Mouse (Mus musculus) mesoderm, embryonic 11.5 days (tissue): ENCODE data around the gene Tgfbr1.
"Not testable (repeated sequence)": the region's sequence is repeated elsewhere in the genome, so short reads cannot be mapped to it uniquely, and the experiment has no call there.

Experiments used
- DNase-seq: peaks from one replicate; pipeline ENCODE4 v3.0.0-alpha.2; 2012; ENCODE audit warnings: low read depth, low spot score

The Tgfbr1 gene

DNA sequence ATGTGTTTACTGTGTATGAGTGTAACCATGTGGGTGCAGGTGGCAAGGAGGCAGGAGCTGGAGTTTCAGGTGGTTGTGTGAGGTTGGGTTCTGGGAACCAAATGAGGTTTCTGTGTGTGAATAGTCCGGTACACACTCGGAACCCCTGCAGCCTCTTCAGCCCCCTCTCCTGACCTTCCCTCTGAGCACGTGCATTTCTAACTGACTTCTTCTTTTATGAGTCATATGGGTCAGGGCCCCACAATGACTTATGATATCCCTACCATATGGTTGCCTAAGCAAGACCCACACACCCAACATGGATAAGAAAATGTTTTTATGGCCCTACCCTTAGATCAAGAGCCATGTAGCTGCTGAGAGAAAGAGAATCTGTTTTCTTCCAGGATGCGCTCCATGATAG lies 6.0 kb upstream of the Tgfbr1 start:
- no peak for DNase-seq

DNA sequence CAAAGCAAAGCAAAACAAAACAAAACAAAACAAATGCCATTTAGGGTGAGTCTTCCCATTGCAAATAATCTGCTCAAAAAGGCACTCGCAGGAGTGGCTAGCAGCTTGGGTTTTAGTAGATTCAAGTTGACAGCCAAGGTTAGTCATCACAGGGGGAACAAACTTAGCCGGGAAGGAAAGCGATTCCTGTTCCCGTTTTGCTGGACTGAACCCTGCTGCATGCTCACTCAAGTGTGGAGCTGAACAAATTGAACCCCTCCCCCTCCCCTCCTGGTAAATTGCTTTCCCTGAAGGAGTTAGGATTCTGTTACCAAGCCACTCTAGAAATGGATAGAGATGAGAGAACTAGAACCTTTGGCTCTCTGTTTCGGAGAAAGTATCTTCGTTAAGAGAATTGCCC lies 3.3 kb upstream of the Tgfbr1 start:
- peak; percentile 24 for DNase-seq

DNA sequence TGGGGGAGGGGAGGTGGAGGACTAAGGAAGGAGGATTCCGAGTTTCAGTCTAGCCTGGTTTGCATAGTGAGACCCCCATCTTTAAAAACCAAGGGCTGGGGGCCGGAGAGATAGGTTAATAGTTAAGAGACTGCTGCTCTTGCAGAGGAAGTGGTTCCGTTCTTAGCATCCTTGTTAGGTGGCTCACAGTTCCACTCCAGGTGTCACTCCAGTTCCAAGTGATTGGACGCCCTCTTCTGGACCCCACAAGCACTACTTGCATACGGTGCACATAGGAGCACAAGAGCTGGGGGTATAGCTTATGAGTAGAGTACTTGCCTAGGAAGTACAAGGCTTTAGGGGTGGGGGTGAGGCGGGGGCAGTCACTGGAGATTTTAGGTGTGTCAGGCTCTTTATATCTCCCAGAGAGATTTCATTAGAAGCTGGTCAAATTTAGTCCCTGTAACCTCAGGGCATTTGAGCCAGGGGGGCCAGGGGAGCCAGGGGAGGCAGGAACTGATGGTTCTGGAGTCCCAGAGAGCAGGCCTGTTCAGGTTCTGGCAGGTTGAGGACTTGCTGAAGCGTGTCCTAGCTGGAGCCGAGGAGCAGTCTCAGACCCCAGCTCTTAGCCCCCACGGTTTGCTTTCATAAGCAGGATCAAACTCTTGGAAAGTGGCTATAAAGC lies 1.5 kb upstream of the Tgfbr1 start:
- DNase-seq: peak; percentile 69

DNA sequence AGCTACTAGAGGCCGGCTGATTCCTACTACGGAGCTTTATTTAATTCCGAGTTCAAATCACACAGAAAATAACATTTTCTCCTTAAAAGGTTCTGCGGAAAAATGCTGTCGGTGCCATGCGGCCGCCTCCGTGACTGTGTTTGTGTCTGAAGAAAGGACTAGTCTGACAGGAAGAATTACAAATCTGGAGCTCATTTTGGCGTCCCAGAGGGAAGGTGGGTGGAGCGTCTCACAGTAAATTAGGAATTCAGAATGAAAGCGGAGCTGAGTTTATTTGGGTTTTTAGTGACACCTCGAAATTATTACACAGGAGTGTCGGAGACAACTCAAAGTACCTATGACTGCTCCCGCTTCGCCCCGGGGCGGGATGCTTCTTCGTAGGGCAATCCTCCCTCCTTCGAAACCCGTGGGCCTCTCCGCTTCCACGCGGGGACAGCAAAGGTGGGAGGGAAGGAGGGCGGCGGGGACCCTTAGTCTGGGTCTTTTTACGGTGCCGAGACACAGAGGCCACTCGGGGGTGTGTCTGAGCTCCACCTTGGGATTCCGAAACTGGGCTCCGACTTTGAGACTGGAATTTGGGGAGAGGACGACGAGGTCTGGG lies 861 bp upstream of the Tgfbr1 start:
- peak; percentile 65 for DNase-seq

DNA sequence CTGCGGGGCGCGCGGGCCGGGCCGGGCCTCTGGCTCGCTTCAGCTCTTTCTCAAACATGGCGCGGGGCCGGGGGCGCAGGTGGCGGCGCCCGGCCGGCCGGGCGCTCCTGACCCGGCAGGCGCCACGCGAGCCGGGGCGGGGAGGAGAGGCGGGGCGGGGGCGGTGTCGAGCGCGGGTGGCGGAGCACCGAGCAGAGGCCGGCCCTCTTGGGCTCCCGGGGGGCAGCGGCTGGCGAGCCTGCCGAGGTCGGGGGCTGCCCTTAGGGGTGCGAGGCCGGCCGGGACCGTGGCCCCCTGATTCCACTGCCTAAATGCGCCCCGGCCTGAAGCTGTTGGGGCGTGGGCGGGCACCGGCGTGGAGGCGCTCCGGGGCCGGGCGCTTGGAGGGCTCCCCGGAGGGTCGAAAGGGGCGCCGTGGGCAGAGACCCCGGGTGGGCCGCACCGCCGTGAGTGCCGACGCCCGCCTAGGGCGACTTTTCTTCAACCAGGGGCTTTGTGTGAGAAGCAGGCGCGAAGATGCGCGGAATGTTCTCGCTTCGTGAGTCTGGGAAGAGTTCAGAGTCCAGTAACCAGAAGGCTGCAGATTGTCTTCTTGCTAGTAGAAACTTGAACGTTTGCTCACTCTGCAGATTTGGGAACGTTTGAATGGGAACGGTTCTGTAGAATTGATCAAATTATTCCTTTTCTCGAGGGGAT lies 542 bp downstream of the Tgfbr1 start:
- DNase-seq: peak; percentile 66

DNA sequence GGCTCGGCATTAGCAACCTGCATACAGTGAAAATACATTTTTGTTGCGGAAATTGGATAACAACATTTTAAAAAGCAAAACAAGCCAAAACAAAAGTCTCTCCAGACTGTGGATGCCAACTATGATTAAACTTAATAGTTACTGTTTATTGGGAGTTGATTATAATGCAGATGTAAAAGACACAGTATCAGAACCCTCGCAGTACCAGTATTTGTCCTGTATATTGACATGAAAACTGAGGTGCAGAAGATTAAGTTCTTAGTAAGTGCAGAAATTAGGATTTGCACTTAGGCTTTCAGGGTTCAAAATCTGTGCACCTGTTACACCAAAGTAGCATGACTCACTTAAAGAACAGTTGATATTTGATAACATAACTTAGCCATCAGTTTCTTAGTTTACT lies 1.3 kb downstream of the Tgfbr1 start:
- DNase-seq: no peak

DNA sequence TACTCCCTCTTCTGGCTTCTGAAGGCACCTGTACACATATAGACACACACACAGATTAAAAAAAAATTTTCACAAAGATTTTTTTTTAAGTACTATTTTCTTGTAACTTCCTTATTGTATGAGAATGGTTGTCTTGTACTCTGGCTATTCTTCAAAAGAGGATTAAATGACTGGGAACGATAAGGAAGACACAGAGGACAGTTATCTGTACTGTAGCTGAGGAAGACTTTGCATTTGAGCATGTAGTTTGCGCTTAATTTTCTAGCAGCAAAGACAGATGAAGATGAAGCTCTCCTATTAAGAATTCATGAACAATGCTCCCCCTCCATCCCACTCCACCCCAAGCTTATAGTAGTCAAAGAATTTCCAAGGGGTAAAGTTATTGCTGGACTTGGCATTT lies 9.6 kb downstream of the Tgfbr1 start:
- no peak for DNase-seq

DNA sequence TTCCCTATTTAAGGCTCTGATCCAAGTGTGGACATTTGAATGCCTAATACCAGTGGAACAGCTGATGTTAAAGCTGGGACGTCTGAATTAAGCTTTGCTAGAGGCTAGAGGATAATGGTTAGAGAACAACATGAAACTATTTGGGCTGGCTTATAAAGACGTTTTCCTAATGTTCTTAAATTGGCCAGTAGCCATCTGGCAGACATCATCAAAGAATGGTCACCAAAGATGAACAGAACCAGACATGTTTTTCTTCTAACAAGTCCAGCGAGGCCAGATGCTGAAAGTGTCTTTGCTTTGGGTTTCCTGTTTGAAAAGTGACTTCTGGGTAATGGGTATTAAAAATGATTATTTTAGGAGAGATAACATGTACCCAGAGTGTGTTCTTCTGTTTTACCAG lies 10.1 kb downstream of the Tgfbr1 start:
- DNase-seq: no peak

DNA sequence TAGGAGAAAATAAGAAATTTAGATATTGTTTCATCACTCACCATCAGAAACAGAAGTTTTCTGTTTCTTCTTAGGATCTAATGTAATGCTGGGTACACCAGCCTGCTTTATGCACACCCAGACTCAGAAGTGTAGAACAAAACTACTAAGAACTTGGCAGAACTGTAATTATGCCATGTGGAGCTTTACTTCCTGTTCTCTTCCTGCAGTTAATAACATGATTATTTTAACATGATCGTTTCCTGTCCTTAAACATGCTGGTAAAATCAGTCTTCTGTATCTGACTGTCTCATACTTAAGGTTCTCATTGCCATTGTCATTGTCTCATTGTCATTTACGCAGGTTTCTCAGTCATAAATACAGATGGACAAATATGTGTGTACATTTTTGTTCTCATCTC lies 15.7 kb downstream of the Tgfbr1 start:
- no peak for DNase-seq

DNA sequence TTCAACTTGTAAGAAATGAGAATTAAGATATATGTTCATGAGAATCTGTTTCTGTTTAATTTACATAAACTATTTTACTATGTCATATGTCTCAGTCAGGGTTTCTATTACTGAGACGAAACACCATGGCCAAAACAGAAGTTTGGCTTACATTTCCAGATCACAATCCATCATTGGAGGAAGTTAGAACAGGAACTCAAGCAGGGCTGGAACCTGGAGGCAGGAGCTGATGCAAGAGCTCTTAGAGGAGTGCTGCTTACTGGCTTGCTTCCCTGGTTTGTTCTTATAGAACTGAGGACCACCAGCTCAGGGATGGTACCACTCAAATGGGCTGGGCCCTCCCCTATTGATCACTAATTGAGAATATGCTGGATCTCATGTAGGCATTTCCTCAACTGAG lies 25.7 kb downstream of the Tgfbr1 start:
- no peak for DNase-seq

DNA sequence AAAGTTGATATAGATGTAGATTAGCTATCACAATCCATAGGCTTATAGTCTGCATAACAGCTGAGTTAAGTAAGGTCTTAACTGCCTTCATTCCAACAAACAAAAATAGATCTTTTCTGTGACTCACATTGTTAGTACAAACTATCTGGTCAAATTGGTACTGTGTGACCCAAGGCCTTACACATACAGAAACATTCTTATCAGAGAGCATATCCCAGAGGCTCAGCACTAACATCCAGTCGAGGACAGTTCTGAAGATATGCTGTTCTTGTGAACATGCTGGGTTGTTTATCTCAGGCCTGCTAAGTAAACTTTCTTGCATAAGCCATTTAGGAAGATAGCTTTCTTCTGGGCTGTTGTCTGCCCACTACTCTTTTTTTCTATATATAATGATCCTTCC lies 29.4 kb downstream of the Tgfbr1 start:
- DNase-seq: no peak

DNA sequence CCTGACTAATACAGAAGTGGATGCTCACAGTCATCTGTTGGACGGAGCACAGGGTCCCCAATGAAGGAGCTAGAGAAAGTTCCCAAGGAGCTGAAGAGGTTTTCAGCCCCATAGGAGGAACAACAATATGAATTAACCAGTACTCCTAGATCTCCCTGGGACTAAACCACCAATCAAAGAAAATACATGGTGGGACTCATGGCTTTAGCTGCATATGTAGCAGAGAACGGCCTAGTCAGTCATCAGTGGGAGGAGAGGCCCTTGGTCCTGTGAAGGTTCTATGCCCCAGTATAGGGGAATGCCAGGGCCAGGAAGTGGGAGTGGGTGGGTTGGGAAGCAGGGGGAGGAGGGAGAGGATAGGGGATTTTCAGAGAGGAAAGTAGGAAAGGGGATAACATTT lies 38.9 kb downstream of the Tgfbr1 start:
- not testable (repeated sequence) for DNase-seq

DNA sequence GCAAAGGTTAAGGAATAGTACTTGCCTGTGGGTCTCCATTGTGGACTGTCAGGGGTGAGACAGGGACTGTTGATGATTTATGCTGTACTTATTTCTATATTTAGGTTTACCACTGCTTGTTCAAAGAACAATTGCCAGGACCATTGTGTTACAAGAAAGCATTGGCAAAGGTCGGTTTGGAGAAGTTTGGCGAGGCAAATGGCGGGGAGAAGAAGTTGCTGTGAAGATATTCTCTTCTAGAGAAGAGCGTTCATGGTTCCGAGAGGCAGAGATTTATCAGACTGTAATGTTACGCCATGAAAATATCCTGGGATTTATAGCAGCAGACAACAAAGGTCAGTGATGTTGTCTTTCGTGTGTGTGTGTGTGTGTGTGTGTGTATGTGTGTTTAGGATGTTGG lies 43.2 kb downstream of the Tgfbr1 start:
- DNase-seq: no peak

DNA sequence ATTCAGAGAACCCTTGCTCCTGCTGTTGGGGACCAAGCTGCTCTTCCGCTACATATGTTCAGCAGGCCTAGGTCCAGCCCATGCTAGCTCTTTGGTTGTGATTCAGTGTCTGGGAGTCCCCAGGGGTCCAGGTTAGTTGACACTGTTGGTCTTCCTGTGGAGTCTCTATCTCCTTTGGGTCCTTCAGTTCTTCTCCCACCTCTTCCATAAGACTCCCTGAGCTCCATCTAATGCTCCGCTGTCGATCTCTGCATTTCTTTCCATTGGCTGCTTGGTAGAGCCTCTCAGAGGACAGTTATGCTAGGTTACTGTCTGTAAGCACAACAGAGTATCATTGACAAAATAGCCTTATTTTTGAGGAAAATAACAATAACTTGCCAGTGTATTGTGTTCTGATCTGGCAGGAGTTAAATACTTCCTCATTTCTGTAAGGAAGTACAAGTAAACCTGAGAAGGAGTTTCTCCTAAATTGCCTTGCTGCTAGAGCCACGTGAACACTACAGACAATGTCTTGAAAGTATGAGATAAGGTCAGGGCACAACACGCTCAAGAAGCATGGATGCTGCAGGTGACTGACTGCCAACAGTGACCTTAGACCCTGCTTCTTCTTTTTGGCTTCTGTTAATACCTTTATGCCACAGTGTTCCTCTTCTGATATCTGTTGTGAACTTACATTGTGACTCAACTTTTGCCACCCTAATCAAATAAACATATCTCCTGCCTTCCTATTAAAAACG lies 45.1 kb downstream of the Tgfbr1 start:
- DNase-seq: no peak

DNA sequence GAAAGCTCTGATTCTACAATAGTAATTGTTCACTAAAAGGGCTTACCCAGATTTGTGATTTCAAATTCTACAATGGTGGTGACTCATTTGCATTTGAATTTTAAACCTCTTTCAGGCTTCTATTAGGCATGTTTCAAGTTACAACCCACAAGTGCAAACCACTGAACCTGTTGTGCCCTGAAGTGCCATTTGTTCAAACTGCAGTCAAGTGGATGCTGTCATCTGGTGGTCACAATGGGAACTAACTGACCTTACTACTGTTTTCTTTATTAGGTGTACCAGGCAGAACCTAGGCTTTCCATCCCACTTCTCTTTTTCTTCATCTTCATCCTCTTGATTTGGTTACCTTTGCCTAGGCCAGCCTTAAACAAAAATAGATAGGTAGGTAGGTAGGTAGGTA lies 46.8 kb downstream of the Tgfbr1 start:
- DNase-seq: no peak

DNA sequence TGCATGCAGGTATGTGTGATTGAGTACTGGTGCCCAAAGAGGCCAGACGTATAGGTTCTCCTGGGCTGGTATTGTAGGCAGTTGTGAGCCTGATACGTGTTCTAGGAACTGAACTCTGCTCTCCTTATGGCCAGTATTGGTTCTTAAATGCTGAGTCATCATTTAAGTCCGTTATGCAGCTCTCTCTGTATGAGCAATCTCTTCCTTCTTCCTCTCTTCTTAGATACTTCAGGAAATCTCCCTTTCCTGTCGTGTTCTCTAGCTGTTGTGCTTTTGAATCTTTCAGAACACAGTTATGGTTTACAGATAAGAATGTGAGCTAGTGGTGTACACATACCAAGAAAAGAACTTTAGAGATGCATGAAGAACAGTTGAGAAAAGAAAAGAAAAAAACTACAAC lies 47.3 kb downstream of the Tgfbr1 start:
- DNase-seq: no peak

DNA sequence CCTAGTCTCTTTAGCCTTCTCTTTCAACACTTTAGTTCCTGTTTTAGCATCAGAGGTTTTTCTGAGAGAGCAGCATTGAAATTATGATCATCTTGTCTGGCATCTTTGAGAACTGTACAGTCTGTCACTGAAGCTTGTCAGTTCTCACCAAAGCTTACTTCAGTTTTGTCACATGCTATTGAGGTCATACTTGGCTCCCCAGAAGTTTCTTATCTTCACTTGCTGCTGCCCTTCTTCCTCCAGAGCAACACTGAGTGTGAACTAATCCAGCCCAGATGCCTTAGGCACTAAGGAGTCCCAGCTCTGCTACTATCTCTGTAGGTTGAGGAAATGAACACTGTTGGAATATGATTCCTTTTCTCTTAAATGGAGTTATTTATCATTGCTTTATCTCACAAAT lies 49.2 kb downstream of the Tgfbr1 start:
- no peak for DNase-seq

DNA sequence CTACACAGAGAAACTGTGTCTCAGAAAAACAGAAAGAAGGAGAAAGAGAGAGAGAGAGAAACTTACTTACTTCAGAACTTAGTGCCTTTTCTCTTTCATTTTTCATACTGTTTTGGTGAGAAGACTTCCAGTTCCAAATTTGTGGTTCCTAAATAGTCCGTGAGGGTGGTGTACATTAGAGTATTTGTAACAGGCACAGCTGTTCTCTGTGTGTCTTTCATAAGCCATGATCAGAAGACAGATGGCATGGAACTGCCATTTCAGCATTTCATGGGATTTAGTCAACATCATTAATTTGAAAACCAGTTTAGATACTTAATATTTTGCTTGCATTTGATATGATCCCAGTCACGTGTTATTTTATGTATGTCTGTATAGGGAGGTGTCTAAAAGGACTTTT lies 51.5 kb downstream of the Tgfbr1 start:
- no peak for DNase-seq

DNA sequence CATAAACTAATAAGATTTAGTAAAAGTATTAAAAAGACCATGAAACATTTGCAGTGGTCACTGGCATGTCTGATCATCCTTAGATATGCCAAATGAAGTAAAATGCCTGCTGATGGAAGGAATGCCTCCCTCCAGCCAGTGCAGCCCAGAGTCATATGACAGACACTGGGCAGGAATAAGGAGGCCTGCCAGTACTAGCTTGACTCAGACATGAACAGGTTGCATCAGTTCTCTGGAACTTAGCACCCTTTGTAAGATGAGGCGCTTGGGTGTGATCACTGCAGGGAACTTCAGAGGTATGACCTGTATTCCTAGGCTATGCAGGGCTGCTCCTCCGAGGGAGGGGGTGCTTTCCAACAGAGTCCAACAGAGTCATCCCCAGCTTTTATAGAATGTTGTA lies 54.1 kb downstream of the Tgfbr1 start:
- DNase-seq: no peak

DNA sequence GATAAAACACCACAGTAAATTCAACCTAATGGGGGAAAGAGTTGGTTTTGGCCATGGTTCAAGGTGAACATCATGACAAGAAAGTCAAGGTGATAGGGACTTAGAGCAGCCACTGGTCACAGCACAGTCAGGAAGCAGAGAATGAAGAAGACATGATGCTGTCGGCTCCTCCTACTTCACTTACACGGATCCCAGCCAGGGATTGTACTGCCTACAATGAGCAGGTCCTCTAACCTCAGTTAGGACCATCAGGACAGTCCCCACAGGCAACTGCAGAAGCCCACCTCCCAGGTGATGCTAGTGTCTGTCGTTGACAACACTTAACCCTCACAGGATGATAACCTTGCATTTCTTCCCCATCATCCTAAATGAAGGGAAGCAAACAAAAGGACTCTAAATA lies 64.8 kb downstream of the Tgfbr1 start:
- DNase-seq: no peak

DNA sequence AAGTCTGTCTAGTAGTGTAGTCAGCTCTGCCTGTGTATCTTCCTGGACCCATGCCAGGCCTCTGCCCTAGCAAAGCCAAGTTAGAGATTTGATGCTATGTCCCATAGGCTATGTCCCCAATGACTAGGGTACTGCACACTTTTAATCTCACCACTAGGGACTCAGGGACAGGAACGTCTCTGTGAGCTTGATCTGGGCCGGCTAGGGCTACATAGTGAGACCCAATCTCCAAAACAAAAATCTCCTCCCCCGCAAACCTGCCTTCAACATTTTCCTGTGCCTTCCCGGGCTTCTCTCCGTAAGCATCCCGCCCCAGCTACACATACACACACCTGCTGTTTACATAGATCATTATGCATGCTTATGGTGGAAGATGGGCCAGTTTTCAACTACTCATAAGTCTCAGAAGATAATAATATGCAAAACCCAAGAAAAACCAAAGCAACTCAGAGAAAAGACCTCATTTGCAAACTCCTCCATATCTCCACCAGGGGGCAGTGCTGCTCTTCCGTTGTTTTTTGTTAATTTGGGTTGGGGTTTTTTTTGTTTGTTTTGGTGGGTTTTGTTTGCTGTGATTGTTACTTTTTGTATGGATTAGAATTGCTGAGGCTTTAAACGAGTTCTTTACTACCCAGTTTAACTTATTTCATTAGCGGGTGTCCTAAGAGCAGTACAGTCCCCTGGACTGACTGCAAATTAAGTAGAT lies 66.4 kb downstream of the Tgfbr1 start:
- DNase-seq: peak; percentile 53

DNA sequence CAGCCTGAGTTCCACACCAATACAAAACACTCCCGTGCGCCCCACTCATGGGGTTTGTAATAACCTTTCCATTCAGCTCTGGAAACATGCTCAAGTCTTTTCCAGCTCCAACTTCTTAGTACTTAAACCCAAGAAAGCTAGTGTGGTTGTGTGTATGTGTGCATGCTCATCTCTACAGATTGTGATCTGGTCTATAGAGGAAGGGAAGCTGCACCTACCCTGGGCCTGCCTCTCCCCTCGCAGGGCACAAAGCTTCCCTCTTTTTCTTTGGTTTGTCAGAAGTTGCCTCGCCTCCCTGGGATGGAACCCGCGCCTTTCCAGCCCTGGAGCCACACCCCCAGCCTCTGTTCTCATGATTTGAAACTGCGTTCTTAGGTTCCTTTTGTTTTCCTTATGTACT lies 67.2 kb downstream of the Tgfbr1 start:
- no peak for DNase-seq
